Mouse (Mus musculus): ENCODE measurements at regions not wholly inside any gene's neighbourhood (a gene's known extent, or its start where the extent isn't known, plus 50 kb on each side); places are given as distances from the start of the nearest gene placed in this dataset.
A peak's percentile ranks its signal among the peaks of the same experiment; 100 is the strongest.

- Histone ChIP-seq H3K36me3 (ENCODE audit: poor library complexity, severe bottlenecking) (no peaks in the 10 kb centered on the region), H3K27me3 (no peaks in the 10 kb centered on the region), H3K9ac (no peak overlapping the region), H3K4me2 (0 out of 2 replicates have a peak overlapping the region, but pooled peaks have one; percentile 0), H3K4me1 (peaks cover 11% of the 10 kb centered on the region), H3K9me3 (replicated peaks) (no peaks in the 10 kb centered on the region), H3K27ac (no peak overlapping the region; the same call in 1 of the 2 replicates), H3K4me3 (no peak overlapping the region)
- peak; percentile 93 for ATAC-seq
- 8% methylated on average over 7 of the region's 7 CpGs for WGBS
Measured at GRCm38 (mm10) chr9:31971801-31972628, 58.8 kb upstream of the Barx2 start.

GRCm38 (mm10) chr9:31972629-31972993, 59.3 kb upstream of the Barx2 start:
- Histone ChIP-seq H3K36me3 (ENCODE audit: poor library complexity, severe bottlenecking) (no peaks in the 10 kb centered on the region), H3K4me2 (0 out of 2 replicates have a peak overlapping the region, but pooled peaks have one; percentile 0), H3K27me3 (no peaks in the 10 kb centered on the region), H3K4me3 (no peak overlapping the region), H3K27ac (no peak overlapping the region; the same call in 1 of the 2 replicates), H3K9ac (no peak overlapping the region), H3K9me3 (replicated peaks) (no peaks in the 10 kb centered on the region), H3K4me1 (peaks cover 11% of the 10 kb centered on the region)
- WGBS, result 53% methylated on average over 6 of the region's 6 CpGs
- ATAC-seq, result peak; percentile 48

- no peak for ATAC-seq
- no peaks in the 10 kb centered on the region for H3K9me3 ChIP-seq (replicated peaks)
Measured at GRCm38 (mm10) chr9:31976191-31976590, 62.9 kb upstream of the Barx2 start.

GRCm38 (mm10) chr9:31978071-31978470, 64.8 kb upstream of the Barx2 start:
- 90% methylated on average over 2 of the region's 2 CpGs for WGBS
- no peak for ATAC-seq
- no peak overlapping the region for H3K27ac ChIP-seq
- no peak overlapping the region for H3K4me2 ChIP-seq
- H3K4me3 ChIP-seq, result no peak overlapping the region
- H3K4me1 ChIP-seq, result no peaks in the 10 kb centered on the region
- no peak overlapping the region for H3K9ac ChIP-seq
- H3K9me3 ChIP-seq (replicated peaks), result no peaks in the 10 kb centered on the region
- H3K27me3 ChIP-seq, result no peaks in the 10 kb centered on the region
- H3K36me3 ChIP-seq (ENCODE audit: poor library complexity, severe bottlenecking), result no peaks in the 10 kb centered on the region

More at GRCm38 (mm10) chr9:31976191-31976590, 62.9 kb upstream of the Barx2 start:
- 20% methylated on average over 2 of the region's 2 CpGs for WGBS
- H3K27me3 ChIP-seq, result no peaks in the 10 kb centered on the region
- H3K4me3 ChIP-seq, result no peak overlapping the region
- H3K36me3 ChIP-seq (ENCODE audit: poor library complexity, severe bottlenecking), result no peaks in the 10 kb centered on the region
- peaks cover 11% of the 10 kb centered on the region for H3K4me1 ChIP-seq
- H3K27ac ChIP-seq, result no peak overlapping the region
- no peak overlapping the region for H3K9ac ChIP-seq
- no peak overlapping the region for H3K4me2 ChIP-seq

GRCm38 (mm10) chr9:31979211-31979610, 65.9 kb upstream of the Barx2 start:
- no peak overlapping the region for H3K27ac ChIP-seq
- H3K4me1 ChIP-seq, result no peaks in the 10 kb centered on the region
- no peak for ATAC-seq
- no peak overlapping the region for H3K9ac ChIP-seq
- no peaks in the 10 kb centered on the region for H3K27me3 ChIP-seq
- H3K36me3 ChIP-seq (ENCODE audit: poor library complexity, severe bottlenecking), result no peaks in the 10 kb centered on the region
- no peaks in the 10 kb centered on the region for H3K9me3 ChIP-seq (replicated peaks)
- WGBS, result 85% methylated on average over 3 of the region's 3 CpGs
- H3K4me2 ChIP-seq, result no peak overlapping the region
- H3K4me3 ChIP-seq, result no peak overlapping the region

GRCm38 (mm10) chr9:31980459-31980858, 67.2 kb upstream of the Barx2 start:
- H3K27ac ChIP-seq, result no peak overlapping the region
- H3K9me3 ChIP-seq (replicated peaks), result no peaks in the 10 kb centered on the region
- no peak overlapping the region for H3K9ac ChIP-seq
- no peak for ATAC-seq
- H3K27me3 ChIP-seq, result no peaks in the 10 kb centered on the region
- H3K4me1 ChIP-seq, result no peaks in the 10 kb centered on the region
- H3K4me3 ChIP-seq, result no peak overlapping the region
- no peaks in the 10 kb centered on the region for H3K36me3 ChIP-seq (ENCODE audit: poor library complexity, severe bottlenecking)
- no peak overlapping the region for H3K4me2 ChIP-seq
- 93% methylated on average over 5 of the region's 5 CpGs for WGBS

GRCm38 (mm10) chr9:31983759-31984586, 70.7 kb upstream of the Barx2 start:
- Histone ChIP-seq H3K36me3 (ENCODE audit: poor library complexity, severe bottlenecking) (no peaks in the 10 kb centered on the region), H3K4me1 (no peaks in the 10 kb centered on the region), H3K27ac (no peak overlapping the region), H3K9me3 (replicated peaks) (no peaks in the 10 kb centered on the region), H3K9ac (no peak overlapping the region), H3K4me2 (no peak overlapping the region), H3K27me3 (no peaks in the 10 kb centered on the region), H3K4me3 (no peak overlapping the region)
- 68% methylated on average over 12 of the region's 12 CpGs for WGBS
- ATAC-seq, result no peak

- no peak for ATAC-seq
- H3K9ac ChIP-seq, result no peak overlapping the region
- H3K36me3 ChIP-seq (ENCODE audit: poor library complexity, severe bottlenecking), result no peaks in the 10 kb centered on the region
- no peak overlapping the region for H3K4me2 ChIP-seq
- no peak overlapping the region for H3K27ac ChIP-seq
- no peaks in the 10 kb centered on the region for H3K27me3 ChIP-seq
- H3K4me3 ChIP-seq, result no peak overlapping the region
- no peaks in the 10 kb centered on the region for H3K9me3 ChIP-seq (replicated peaks)
- 86% methylated on average over 7 of the region's 7 CpGs for WGBS
- peaks cover 15% of the 10 kb centered on the region for H3K4me1 ChIP-seq
Measured at GRCm38 (mm10) chr9:31988826-31989225, 75.6 kb upstream of the Barx2 start.

GRCm38 (mm10) chr9:31989581-31990360, 76.5 kb upstream of the Barx2 start:
- H3K4me3 ChIP-seq, result no peak overlapping the region
- no peak overlapping the region for H3K9ac ChIP-seq
- peak; percentile 41; the same call in 1 of the 2 replicates for ATAC-seq
- no peaks in the 10 kb centered on the region for H3K27me3 ChIP-seq
- peak overlapping the region; percentile 35 for H3K4me2 ChIP-seq
- no peaks in the 10 kb centered on the region for H3K9me3 ChIP-seq (replicated peaks)
- H3K4me1 ChIP-seq, result peaks cover 15% of the 10 kb centered on the region
- H3K27ac ChIP-seq, result peak overlapping the region; percentile 6; the same call in 1 of the 2 replicates
- 21% methylated on average over 17 of the region's 17 CpGs for WGBS
- H3K36me3 ChIP-seq (ENCODE audit: poor library complexity, severe bottlenecking), result no peaks in the 10 kb centered on the region

GRCm38 (mm10) chr9:31990456-31990855, 77.2 kb upstream of the Barx2 start:
- no peak for ATAC-seq
- peaks cover 15% of the 10 kb centered on the region for H3K4me1 ChIP-seq

GRCm38 (mm10) chr9:31993631-31994601, 80.7 kb upstream of the Barx2 start:
- Histone ChIP-seq H3K27ac (no peak overlapping the region), H3K9me3 (replicated peaks) (no peaks in the 10 kb centered on the region), H3K27me3 (no peaks in the 10 kb centered on the region), H3K9ac (no peak overlapping the region), H3K4me2 (no peak overlapping the region), H3K4me1 (peaks cover 22% of the 10 kb centered on the region), H3K4me3 (no peak overlapping the region), H3K36me3 (ENCODE audit: poor library complexity, severe bottlenecking) (no peaks in the 10 kb centered on the region)
- 78% methylated on average over 7 of the region's 7 CpGs for WGBS
- ATAC-seq, result no peak

More at GRCm38 (mm10) chr9:31990456-31990855, 77.2 kb upstream of the Barx2 start:
- no peaks in the 10 kb centered on the region for H3K36me3 ChIP-seq (ENCODE audit: poor library complexity, severe bottlenecking)
- no peak overlapping the region for H3K4me3 ChIP-seq
- no peak overlapping the region for H3K4me2 ChIP-seq
- no peak overlapping the region for H3K9ac ChIP-seq
- no peaks in the 10 kb centered on the region for H3K27me3 ChIP-seq
- 89% methylated on average over 4 of the region's 4 CpGs for WGBS
- no peak overlapping the region for H3K27ac ChIP-seq
- H3K9me3 ChIP-seq (replicated peaks), result no peaks in the 10 kb centered on the region

Measured in forebrain, embryonic 13.5 days (tissue).